Mouse (Mus musculus): ENCODE measurements around the gene Tnfaip1. TPM values are rescaled to one million over a fixed set of nuclear protein-coding genes. Genes with fewer than 3 reads are reported as not detected.

Tnfaip1 gene
- total RNA-seq, 2 experiments from 2014 or later, result 42.8 to 46.0 TPM

Other genes starting within 250 kb of the Tnfaip1 start
- gene BC030499, start 245.5 kb downstream of the Tnfaip1 start, total RNA-seq (2021), result 1 to 10 TPM; 6.4 to 9.3 TPM
- 1 to 10 TPM; 5.0 to 8.4 TPM for gene Spag5, start 234.8 kb downstream of the Tnfaip1 start, total RNA-seq (2021)
- gene Aldoc, start 213.4 kb downstream of the Tnfaip1 start, total RNA-seq (2021), result 100 to 1,000 TPM; 532 to 560 TPM
- 10 to 100 TPM; 81.1 to 81.3 TPM for gene Pigs, start 207.9 kb downstream of the Tnfaip1 start, total RNA-seq (2021)
- gene Unc119, start 192.8 kb downstream of the Tnfaip1 start, total RNA-seq (2021), result 10 to 100 TPM; 28.2 to 30.6 TPM
- gene Foxn1, start 149.8 kb downstream of the Tnfaip1 start, total RNA-seq (2021), result not detected
- not detected for gene Slc13a2, start 114.1 kb downstream of the Tnfaip1 start, total RNA-seq (2021)
- 10 to 100 TPM; 10.2 to 10.5 TPM for gene Slc46a1, start 70.6 kb downstream of the Tnfaip1 start, total RNA-seq (2021)
- 10 to 100 TPM; 43.5 to 44.2 TPM for gene Sarm1, start 38.6 kb downstream of the Tnfaip1 start, total RNA-seq (2021)
- gene Vtn, start 37.2 kb downstream of the Tnfaip1 start, total RNA-seq (2021), result 100 to 1,000 TPM in 1 of 2 experiments, 10 to 100 TPM in 1; 90.5 to 105 TPM
- 1 to 10 TPM; 1.2 to 1.3 TPM for gene Sebox, start 32.9 kb downstream of the Tnfaip1 start, total RNA-seq (2021)
- 10 to 100 TPM; 37.1 to 44.2 TPM for gene Tmem199, start 24.2 kb downstream of the Tnfaip1 start, total RNA-seq (2021)
- 100 to 1,000 TPM; 115 to 119 TPM for gene Poldip2, start 24.1 kb downstream of the Tnfaip1 start, total RNA-seq (2021)
- 10 to 100 TPM; 83.0 to 87.6 TPM for gene Ift20, start within 50 bp of the Tnfaip1 start, total RNA-seq (2021)
- gene Tmem97, start 14.4 kb upstream of the Tnfaip1 start, total RNA-seq (2021), result 10 to 100 TPM; 22.2 to 24.0 TPM
- 10 to 100 TPM; 80.9 to 91.1 TPM for gene Nlk, start 161.0 kb upstream of the Tnfaip1 start, total RNA-seq (2021)
- gene Ccnq, start 215.4 kb upstream of the Tnfaip1 start, total RNA-seq (2021), result 10 to 100 TPM; 18.2 to 20.0 TPM

Data from left cerebral cortex, postnatal 14 days (tissue).